Mouse (Mus musculus) liver, embryonic 14.5 days (tissue): ENCODE data around the gene Myo1b. TPM values are rescaled to one million over a fixed set of nuclear protein-coding genes. Genes with fewer than 3 reads are reported as not detected.

Source experiments
- ATAC-seq: fragments of 200-750 bp; cut with Nextera tagmentation; 2 replicates; pipeline ENCODE4 v1.8.0; 2017; ENCODE audit warnings: moderate number of reproducible peaks, mild to moderate bottlenecking, moderate library complexity; ENCODE audit not compliant: insufficient read depth
- DNase-seq, 3 experiments: peaks; one replicate each; pipeline ENCODE4 v3.0.0-alpha.2; 2012 to 2013; ENCODE audit warnings: low read depth in 3 of 3, low spot score in 3 of 3
- H3K27ac ChIP-seq: fragments of 300-500 bp; sonication (generic); 2 replicates; pipeline ENCODE4 v1.5.1; 2014; ENCODE audit warnings: moderate library complexity, mild to moderate bottlenecking, control low read depth, inconsistent platforms
- H3K27me3 ChIP-seq: fragments of 300-500 bp; sonication (generic); 2 replicates; pipeline ENCODE4 v1.6.1; 2014; ENCODE audit warnings: mild to moderate bottlenecking, low read length, moderate library complexity; ENCODE audit not compliant: control insufficient read depth, insufficient read depth
- H3K36me3 ChIP-seq: fragments of 300-500 bp; sonication (generic); replicated peaks from 2 replicates; pipeline ENCODE4 v1.6.1; 2014; ENCODE audit warnings: low read depth; ENCODE audit not compliant: control insufficient read depth, insufficient read depth
- H3K4me1 ChIP-seq, 2 experiments: fragments of 200-500 bp in 1 of 2; fragments of 300-500 bp in 1 of 2; sonication (generic) in 1 of 2; replicated peaks; 2 replicates each; pipeline ENCODE4 v1.6.1; 2012 to 2014; ENCODE audit warnings: antibody characterized with exemption in 1 of 2, inconsistent platforms in 1 of 2, low read length in 1 of 2; ENCODE audit not compliant: control insufficient read depth in 2 of 2, insufficient read depth in 2 of 2
- H3K4me2 ChIP-seq: fragments of 300-500 bp; sonication (generic); 2 replicates; pipeline ENCODE4 v1.6.1; 2014; ENCODE audit warnings: low read depth, mild to moderate bottlenecking, control low read depth, moderate library complexity
- H3K4me3 ChIP-seq, 2 experiments: fragments of 200-500 bp in 1 of 2; fragments of 300-500 bp in 1 of 2; sonication (generic) in 1 of 2; 2 replicates each; pipeline ENCODE4 v1.5.1; 2012 to 2014; ENCODE audit warnings: low read depth in 2 of 2, low read length in 2 of 2, mild to moderate bottlenecking in 2 of 2, control low read depth in 1 of 2, inconsistent platforms in 1 of 2, moderate library complexity in 1 of 2; ENCODE audit not compliant: insufficient read depth in 1 of 2
- H3K9ac ChIP-seq: fragments of 300-500 bp; sonication (generic); replicated peaks from 2 replicates; pipeline ENCODE4 v1.6.1; 2014; ENCODE audit warnings: mild to moderate bottlenecking, control low read depth, moderate library complexity
- H3K9me3 ChIP-seq: fragments of 300-500 bp; sonication (generic); 2 replicates; pipeline ENCODE4 v1.6.1; 2016; ENCODE audit warnings: low read length, mixed read lengths; ENCODE audit not compliant: control insufficient read depth
- CTCF ChIP-seq: IDR thresholded peaks from 2 replicates; pipeline ENCODE4 v1.5.1; 2016; ENCODE audit warnings: antibody characterized with exemption, low read depth, control low read depth
- EP300 ChIP-seq: IDR thresholded peaks from 2 replicates; pipeline ENCODE4 v1.6.1; 2016; ENCODE audit warnings: antibody characterized with exemption, low read depth
- whole genome bisulfite sequencing: fragments of 180-500 bp; shearing (Covaris S2); extraction: QIAGEN DNeasy Blood & Tissue Kit; methylation state at CpG from one replicate; pipeline ENCODE4 v1.1.7; 2014; ENCODE audit not compliant: insufficient replicate concordance; 5-methylcytosine and 5-hydroxymethylcytosine counted together
- polyA plus RNA-seq, 2 experiments: library from polyadenylated mRNA; depleted of rRNA in 1 of 2; stranded (reverse) in 1 of 2; unstranded in 1 of 2; fragments of >200 nt; fragmentation: Nextera tagmentation in 1 of 2; extraction: Ambion mirVana in 1 of 2; gene quantifications; 2 replicates each; pipeline versions ENCODE4 v1.2.1 to v1.2.3; 2012 to 2014

Myo1b gene
- polyA plus RNA-seq, 2 experiments: 3.8 to 9.1 TPM

DNA sequence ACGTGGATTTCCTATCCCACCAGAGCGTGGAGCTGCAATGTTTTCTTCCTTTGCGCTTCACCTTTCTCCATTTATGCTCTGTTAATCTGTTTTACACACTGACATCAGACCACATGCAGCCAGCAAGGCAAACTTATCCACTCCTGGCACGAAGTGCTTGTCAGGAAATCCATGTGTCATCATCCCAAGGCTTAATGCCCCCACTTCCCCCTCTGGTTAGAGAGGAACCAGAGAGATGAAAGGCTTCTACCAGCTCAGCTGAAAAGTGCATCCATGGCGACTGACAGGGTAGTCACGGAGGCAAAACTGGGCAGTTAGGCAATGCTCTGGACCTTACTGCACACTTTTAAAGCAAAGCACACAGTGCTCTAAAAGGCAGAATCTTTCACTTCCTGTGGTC, 126.6 kb downstream of the Myo1b start:
- TF ChIP-seq EP300: no peak
- no peak for TF ChIP-seq CTCF
- no peak overlapping the region for H3K4me3 ChIP-seq
- H3K36me3 ChIP-seq: no peaks in the 10 kb centered on the region
- ATAC-seq (no peak), DNase-seq (no peak)
- no peaks in the 10 kb centered on the region for H3K9me3 ChIP-seq
- H3K27ac ChIP-seq: no peak overlapping the region
- WGBS: 37% methylated on average over 6 of the region's 6 CpGs
- H3K4me1 ChIP-seq: peaks cover 0 to 2% of the 10 kb centered on the region in 2 experiments; a peak in 1 of 4 replicates
- H3K9ac ChIP-seq: no peak overlapping the region
- no peaks in the 10 kb centered on the region for H3K27me3 ChIP-seq
- H3K4me2 ChIP-seq: no peak overlapping the region

DNA sequence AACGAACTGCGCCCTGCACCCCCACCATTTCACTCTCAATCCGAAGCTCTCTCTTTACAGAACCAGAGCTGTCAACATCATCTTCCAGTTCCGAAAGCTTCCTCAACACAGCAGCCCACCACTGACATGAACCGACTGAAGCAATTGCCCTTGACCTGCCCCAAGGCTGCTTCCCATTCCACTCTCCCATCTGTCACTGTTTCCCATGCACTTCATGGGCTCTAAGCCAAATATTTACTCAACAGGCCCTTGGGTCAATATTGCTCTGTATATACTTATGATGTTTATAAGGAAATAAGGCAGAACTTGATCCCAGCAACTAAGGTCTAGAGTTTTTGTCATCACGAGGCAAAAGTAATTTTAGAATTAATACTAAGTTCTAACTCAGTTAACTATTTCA, 133.8 kb downstream of the Myo1b start:
- TF ChIP-seq EP300 (no peak), CTCF (no peak)
- WGBS: 56% methylated on average over 6 of the region's 6 CpGs
- no peak for DNase-seq
- no peak for ATAC-seq
- Histone ChIP-seq H3K9me3 (no peaks in the 10 kb centered on the region), H3K4me1 (no peaks in the 10 kb centered on the region; a peak in 1 of 4 replicates), H3K27me3 (no peaks in the 10 kb centered on the region), H3K9ac (no peak overlapping the region), H3K4me3 (no peak overlapping the region), H3K27ac (no peak overlapping the region), H3K36me3 (no peaks in the 10 kb centered on the region), H3K4me2 (no peak overlapping the region)

DNA sequence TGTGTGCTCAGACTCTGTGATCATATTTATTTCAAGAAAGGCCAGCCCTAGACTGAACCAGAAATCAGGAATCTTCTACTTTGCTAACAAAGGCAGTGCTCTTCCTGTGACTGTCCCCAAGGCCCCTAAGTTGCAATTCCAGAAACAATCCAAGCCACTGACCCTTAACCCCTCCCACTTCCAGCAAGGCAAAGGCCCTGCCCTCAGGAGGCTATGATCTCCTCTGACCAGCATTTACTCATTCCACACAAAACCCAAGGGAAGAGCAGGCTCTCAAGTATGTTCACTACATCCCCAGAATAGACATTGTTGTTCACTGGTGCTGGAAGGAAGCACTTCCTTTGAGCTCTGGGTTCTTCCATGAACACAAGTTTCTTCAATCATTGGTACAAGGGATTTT, 135.5 kb downstream of the Myo1b start:
- no peak overlapping the region for H3K9ac ChIP-seq
- H3K4me1 ChIP-seq: no peaks in the 10 kb centered on the region; a peak in 1 of 4 replicates
- no peak for TF ChIP-seq CTCF
- TF ChIP-seq EP300: no peak
- H3K9me3 ChIP-seq: no peaks in the 10 kb centered on the region
- ATAC-seq (no peak), DNase-seq (no peak)
- H3K4me3 ChIP-seq: no peak overlapping the region
- no peak overlapping the region for H3K27ac ChIP-seq
- no peaks in the 10 kb centered on the region for H3K36me3 ChIP-seq
- no peak overlapping the region for H3K4me2 ChIP-seq
- H3K27me3 ChIP-seq: no peaks in the 10 kb centered on the region

DNA sequence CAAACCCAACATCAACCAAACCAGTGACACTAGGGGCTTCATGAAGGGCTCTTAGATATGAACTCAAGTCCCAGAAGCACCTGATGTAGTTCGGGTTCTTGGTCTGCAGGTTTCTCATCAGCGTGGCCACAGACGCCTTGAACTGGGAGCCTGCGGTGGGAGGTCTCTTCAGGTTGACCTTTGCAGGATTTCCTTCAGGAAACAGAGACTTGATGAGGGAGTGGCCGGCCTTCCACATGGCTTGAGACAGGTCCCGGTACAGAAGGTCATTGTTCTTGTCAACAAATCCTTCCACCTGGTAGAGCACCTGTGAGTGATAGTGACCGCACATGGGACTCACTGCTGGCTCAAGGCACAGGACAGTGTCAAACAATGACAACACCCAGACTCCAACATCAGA, 137.6 kb downstream of the Myo1b start:
- no peak for DNase-seq
- no peaks in the 10 kb centered on the region for H3K9me3 ChIP-seq
- no peak overlapping the region for H3K27ac ChIP-seq
- ATAC-seq: no peak
- no peaks in the 10 kb centered on the region; a peak in 1 of 4 replicates for H3K4me1 ChIP-seq
- no peak overlapping the region for H3K9ac ChIP-seq
- no peak for TF ChIP-seq EP300
- H3K4me3 ChIP-seq: no peak overlapping the region
- H3K27me3 ChIP-seq: no peaks in the 10 kb centered on the region
- no peaks in the 10 kb centered on the region for H3K36me3 ChIP-seq
- no peak overlapping the region for H3K4me2 ChIP-seq
- WGBS: 65% methylated on average over 7 of the region's 7 CpGs

DNA sequence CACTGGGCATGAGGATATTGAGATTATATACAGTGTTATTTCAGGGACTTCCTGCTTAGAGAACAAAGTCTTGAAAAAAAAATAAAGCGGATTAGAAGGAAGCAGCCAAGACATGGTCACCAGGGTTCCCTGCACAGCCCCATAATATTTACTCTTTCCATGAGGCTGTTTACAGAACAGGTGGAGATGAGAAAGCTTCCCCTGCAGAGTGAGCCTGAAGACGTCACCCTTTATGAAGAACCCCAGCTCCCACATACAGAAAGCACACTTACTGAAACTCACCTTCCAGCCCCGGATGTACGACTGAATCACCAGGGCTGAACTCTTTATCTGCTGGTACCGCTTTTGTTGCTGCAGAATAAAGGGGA, 145.4 kb downstream of the Myo1b start:
- H3K27me3 ChIP-seq: no peaks in the 10 kb centered on the region
- no peaks in the 10 kb centered on the region for H3K36me3 ChIP-seq
- no peak overlapping the region for H3K9ac ChIP-seq
- H3K4me2 ChIP-seq: no peak overlapping the region
- WGBS: 66% methylated on average over 5 of the region's 5 CpGs
- no peaks in the 10 kb centered on the region for H3K9me3 ChIP-seq
- ATAC-seq: no peak
- H3K27ac ChIP-seq: no peak overlapping the region
- TF ChIP-seq EP300 (no peak), CTCF (no peak)
- no peak overlapping the region for H3K4me3 ChIP-seq
- no peaks in the 10 kb centered on the region for H3K4me1 ChIP-seq
- DNase-seq: no peak
